Mouse (Mus musculus) midbrain, embryonic 14.5 days (tissue): ENCODE measurements at regions not wholly inside any gene's neighbourhood (a gene's known extent, or its start where the extent isn't known, plus 50 kb on each side); places are given as distances from the start of the nearest gene placed in this dataset.

Experiments
- ATAC-seq: fragments of 200-750 bp; cut with Nextera tagmentation; 2 replicates; pipeline ENCODE4 v1.8.0; 2017; ENCODE audit warnings: moderate number of reproducible peaks, moderate library complexity; ENCODE audit not compliant: low FRiP score, low TSS enrichment
- DNase-seq: peaks from one replicate; pipeline ENCODE4 v3.0.0-alpha.2; 2015
- H3K27ac ChIP-seq: fragments of 300-500 bp; sonication (generic); replicated peaks from 2 replicates; pipeline ENCODE4 v1.5.1; 2014; ENCODE audit warnings: mild to moderate bottlenecking, low read depth, low read length, moderate library complexity
- H3K27me3 ChIP-seq: fragments of 300-500 bp; sonication (generic); 2 replicates; pipeline ENCODE4 v1.6.1; 2014; ENCODE audit warnings: low read length, control low read depth, mixed read lengths; ENCODE audit not compliant: control insufficient read depth, insufficient read depth
- H3K36me3 ChIP-seq: fragments of 300-500 bp; sonication (generic); 2 replicates; pipeline ENCODE4 v1.6.1; 2014; ENCODE audit warnings: low read length, control low read depth; ENCODE audit not compliant: control insufficient read depth, insufficient read depth
- H3K4me1 ChIP-seq: fragments of 300-500 bp; sonication (generic); 2 replicates; pipeline ENCODE4 v1.6.1; 2014; ENCODE audit warnings: mild to moderate bottlenecking, antibody characterized with exemption, low read length, control low read depth; ENCODE audit not compliant: control insufficient read depth, insufficient read depth
- H3K4me2 ChIP-seq: fragments of 300-500 bp; sonication (generic); 2 replicates; pipeline ENCODE4 v1.6.1; 2014; ENCODE audit warnings: mild to moderate bottlenecking, low read length, moderate library complexity
- H3K4me3 ChIP-seq: fragments of 300-500 bp; sonication (generic); replicated peaks from 2 replicates; pipeline ENCODE4 v1.5.1; 2014; ENCODE audit warnings: low read depth, low read length
- H3K9ac ChIP-seq: fragments of 300-500 bp; sonication (generic); replicated peaks from 2 replicates; pipeline ENCODE4 v1.6.1; 2014; ENCODE audit warnings: mild to moderate bottlenecking, low read length, moderate library complexity
- H3K9me3 ChIP-seq: fragments of 300-500 bp; sonication (generic); 2 replicates; pipeline ENCODE4 v1.6.1; 2016; ENCODE audit warnings: low read length, control low read depth, mixed read lengths; ENCODE audit not compliant: control insufficient read depth
- WGBS: fragments of 180-500 bp; shearing (Covaris S2); extraction: QIAGEN DNeasy Blood & Tissue Kit; methylation state at CpG from one replicate; pipeline ENCODE4 v1.1.7; 2014; 5-methylcytosine and 5-hydroxymethylcytosine counted together

- Histone ChIP-seq H3K27ac (no peak overlapping the region), H3K36me3 (no peaks in the 10 kb centered on the region), H3K9me3 (no peaks in the 10 kb centered on the region), H3K4me3 (no peak overlapping the region), H3K9ac (no peak overlapping the region), H3K4me2 (no peak overlapping the region), H3K4me1 (no peaks in the 10 kb centered on the region), H3K27me3 (no peaks in the 10 kb centered on the region)
- ATAC-seq: no peak
- 90% methylated on average over 3 of the region's 3 CpGs for WGBS
- DNase-seq: no peak
These were observed 81.2 kb upstream of the 4933402D24Rik start for GRCm38 (mm10) chr1:63850262-63850661.

DNA sequence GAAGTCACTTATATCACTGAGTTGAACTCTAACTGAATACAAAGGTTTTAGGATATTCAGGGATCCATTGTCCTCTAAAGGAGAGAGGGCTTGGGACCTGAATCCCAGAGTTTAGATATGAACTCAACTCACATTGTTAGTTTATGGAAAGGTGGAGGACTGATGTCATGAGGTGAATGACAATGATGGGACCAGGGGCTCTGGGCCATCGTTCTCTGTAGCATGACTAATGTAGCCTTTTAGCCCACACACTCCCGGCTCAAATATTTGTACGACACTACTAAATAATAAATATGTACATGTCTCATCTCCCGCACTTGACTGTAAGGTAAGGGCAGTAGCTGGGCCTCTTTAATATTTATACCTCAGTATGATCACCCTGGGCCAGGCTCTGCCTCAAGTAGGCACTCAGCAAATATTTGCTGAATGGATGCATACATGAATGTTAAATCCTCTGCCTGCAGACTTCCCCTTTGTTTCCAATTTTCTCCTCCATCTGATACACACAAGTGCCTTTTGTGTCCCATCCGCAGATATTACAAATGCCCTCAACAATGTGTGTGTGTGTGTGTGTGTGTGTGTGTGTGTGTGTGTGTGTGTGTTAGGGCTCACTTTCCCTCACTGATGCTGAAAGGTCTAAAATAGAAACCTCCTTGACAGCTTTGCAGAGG is 59.2 kb upstream of the 4933402D24Rik start:
- H3K4me3 ChIP-seq: no peak overlapping the region
- no peaks in the 10 kb centered on the region for H3K9me3 ChIP-seq
- peaks cover 4% of the 10 kb centered on the region; the same call in 1 of the 2 replicates for H3K4me1 ChIP-seq
- H3K27ac ChIP-seq: peak overlapping the region; percentile 17; the same call in 1 of the 2 replicates
- H3K4me2 ChIP-seq: no peak overlapping the region
- no peak overlapping the region for H3K9ac ChIP-seq
- DNase-seq (peak; percentile 58), ATAC-seq (peak; percentile 58; the same call in 1 of the 2 replicates)
- 20% methylated on average over 5 of the region's 5 CpGs for WGBS
- no peaks in the 10 kb centered on the region for H3K27me3 ChIP-seq
- H3K36me3 ChIP-seq: no peaks in the 10 kb centered on the region

GRCm38 (mm10) chr1:63820614-63821270 is 51.7 kb upstream of the 4933402D24Rik start:
- no peak overlapping the region for H3K4me2 ChIP-seq
- peaks cover 11% of the 10 kb centered on the region for H3K4me1 ChIP-seq
- ATAC-seq (no peak), DNase-seq (peak; percentile 36)
- H3K9me3 ChIP-seq: no peaks in the 10 kb centered on the region
- H3K4me3 ChIP-seq: no peak overlapping the region
- H3K27ac ChIP-seq: peak overlapping the region; percentile 66
- no peak overlapping the region; the same call in 1 of the 2 replicates for H3K9ac ChIP-seq
- no peaks in the 10 kb centered on the region for H3K27me3 ChIP-seq
- 51% methylated on average over 4 of the region's 4 CpGs for WGBS
- no peaks in the 10 kb centered on the region for H3K36me3 ChIP-seq

DNA sequence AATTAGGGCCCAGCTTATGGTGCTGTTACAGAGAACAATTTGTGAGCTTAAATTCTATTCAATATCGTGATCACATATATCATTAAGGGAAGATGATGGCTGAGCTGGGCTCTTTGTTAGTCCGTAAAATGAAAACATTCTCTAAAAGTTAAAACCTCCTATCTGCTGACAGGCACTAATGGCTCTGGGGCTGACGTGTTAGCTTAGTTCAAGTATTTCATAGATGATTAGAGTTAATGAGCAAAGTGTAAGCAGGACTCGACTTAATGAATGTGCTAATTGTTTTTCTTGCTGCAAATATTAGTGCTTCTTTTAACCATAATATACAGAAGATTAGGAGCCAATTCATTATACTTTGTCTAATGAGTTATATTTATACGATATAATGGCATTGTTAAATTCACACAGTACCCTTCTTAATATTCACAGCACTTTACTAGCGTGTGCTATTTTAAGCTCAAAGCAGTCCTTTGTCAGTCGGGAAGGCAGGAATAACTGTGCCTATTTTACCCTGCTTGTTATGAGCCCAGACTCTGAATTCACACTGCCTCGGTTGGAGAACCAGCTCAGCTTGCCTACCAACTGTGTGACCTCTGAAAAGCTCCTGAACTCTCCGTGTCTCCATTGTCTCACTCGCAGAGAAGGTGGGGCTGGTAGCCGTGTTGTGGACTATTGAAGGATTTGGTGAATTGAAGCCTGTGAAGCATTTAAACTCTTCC is 50.6 kb upstream of the 4933402D24Rik start:
- H3K9ac ChIP-seq: no peak overlapping the region; the same call in 1 of the 2 replicates
- no peak overlapping the region for H3K4me3 ChIP-seq
- H3K4me2 ChIP-seq: 0 out of 2 replicates have a peak overlapping the region, but pooled peaks have one; percentile 17
- ATAC-seq: no peak
- peak; percentile 63 for DNase-seq
- H3K27me3 ChIP-seq: no peaks in the 10 kb centered on the region
- H3K36me3 ChIP-seq: no peaks in the 10 kb centered on the region
- 22% methylated on average over 11 of the region's 11 CpGs for WGBS
- peak overlapping the region; percentile 66 for H3K27ac ChIP-seq
- peaks cover 11% of the 10 kb centered on the region for H3K4me1 ChIP-seq
- H3K9me3 ChIP-seq: no peaks in the 10 kb centered on the region
